In genomic region chr1:42877264-42877663, GRCm38 (mm10) we compare ENCODE assay signal across 16 mouse cellular contexts. TPM values are rescaled to one million over a fixed set of nuclear protein-coding genes. Genes with fewer than 3 reads are reported as not detected.
A peak's percentile ranks its signal among the peaks of the same experiment; 100 is the strongest.
DNase-seq lines count a peak whose midpoint lies in the region; ATAC-seq lines count a peak whose summit lies in the region.
"Had no signal": no experiment of that assay in that cellular context is flagged by ENCODE, and none has a peak within 500 bp of the region (broad histone marks: within the 10 kb centered on the region; RNA-seq: fewer than 3 reads in every experiment).

No protein-coding gene starts in this region.

- peak overlapping the region; percentile 55; the same call in 1 of the 2 replicates for H3K27ac ChIP-seq in forebrain, embryonic 11.5 days (ENCODE audit: low read depth, low read length)
- peak overlapping the region; percentile 58 for H3K27ac ChIP-seq in hindbrain, embryonic 14.5 days
- H3K27ac ChIP-seq in midbrain, embryonic 16.5 days (ENCODE audit: low read length), result peak overlapping the region; percentile 51

- 0 out of 2 replicates have a peak, but pooled peaks cover 2% of the 10 kb centered on the region for H3K4me1 ChIP-seq in forebrain, embryonic 11.5 days (replicated peaks; ENCODE audit: control insufficient read depth, insufficient read depth, low read length)
- H3K4me1 ChIP-seq in hindbrain, embryonic 14.5 days (replicated peaks; ENCODE audit: control insufficient read depth, insufficient read depth, low read length), result peaks cover 19% of the 10 kb centered on the region
- H3K4me1 ChIP-seq in midbrain, embryonic 16.5 days (ENCODE audit: control insufficient read depth, insufficient read depth, low read length), result peaks cover 14% of the 10 kb centered on the region

- no peaks in the 10 kb centered on the region for H3K9me3 ChIP-seq in forebrain, embryonic 11.5 days (ENCODE audit: control insufficient read depth, low read length)
- H3K9me3 ChIP-seq in hindbrain, embryonic 14.5 days (ENCODE audit: control insufficient read depth, low read length), result no peaks in the 10 kb centered on the region
- H3K9me3 ChIP-seq in midbrain, embryonic 16.5 days (replicated peaks; ENCODE audit: control insufficient read depth, low read length, poor library complexity, severe bottlenecking), result no peaks in the 10 kb centered on the region

- WGBS in forebrain, embryonic 11.5 days, result 64% methylated on average over 10 of the region's 10 CpGs
- 19% methylated on average over 10 of the region's 10 CpGs for WGBS in hindbrain, embryonic 14.5 days
- WGBS in midbrain, embryonic 16.5 days, result 18% methylated on average over 10 of the region's 10 CpGs

- H3K4me2 ChIP-seq in forebrain, embryonic 11.5 days (ENCODE audit: low read depth, low read length, severe bottlenecking), result no peak overlapping the region
- peak overlapping the region; percentile 30 for H3K4me2 ChIP-seq in hindbrain, embryonic 14.5 days (replicated peaks)
- H3K4me2 ChIP-seq in midbrain, embryonic 16.5 days (ENCODE audit: low read length), result peak overlapping the region; percentile 39
- H3K4me2 ChIP-seq: liver, embryonic 11.5 days had no signal

- peak; percentile 12 to 13 for DNase-seq in cerebellum, postnatal 10 days
- no peak for DNase-seq in cerebellum, postnatal 36 days
- no peak for DNase-seq in forebrain, embryonic 11.5 days (ENCODE audit: low spot score)
- peak; percentile 76 for DNase-seq in hindbrain, embryonic 14.5 days (ENCODE audit: low spot score)
- DNase-seq in adrenal gland, adult 8-10 months, result no peak
- DNase-seq in right cerebral cortex, postnatal 4 days, result no peak
- no peak for DNase-seq in cerebellum, postnatal 25 days
- DNase-seq: adrenal gland, postnatal 10 days; cerebellum, adult 11 months; lung, postnatal 14 days; right cerebral cortex, adult 18-20 months; thymus, adult 18-20 months had no signal

- H3K27me3 ChIP-seq in forebrain, embryonic 11.5 days (ENCODE audit: control insufficient read depth, insufficient read depth, low read length), result no peaks in the 10 kb centered on the region
- H3K27me3 ChIP-seq in hindbrain, embryonic 14.5 days (ENCODE audit: control insufficient read depth, insufficient read depth, low read length), result no peaks in the 10 kb centered on the region
- H3K27me3 ChIP-seq in midbrain, embryonic 16.5 days (ENCODE audit: control insufficient read depth, insufficient read depth, low read depth, low read length), result no peaks in the 10 kb centered on the region
- H3K27me3 ChIP-seq: Patski had no signal

- no peak overlapping the region; the same call in 1 of the 2 replicates for H3K9ac ChIP-seq in forebrain, embryonic 11.5 days (ENCODE audit: low read length)
- peak overlapping the region; percentile 40; the same call in 1 of the 2 replicates for H3K9ac ChIP-seq in hindbrain, embryonic 14.5 days
- peak overlapping the region; percentile 38; the same call in 1 of the 2 replicates for H3K9ac ChIP-seq in midbrain, embryonic 16.5 days (ENCODE audit: low read depth, low read length)

- no peaks in the 10 kb centered on the region for H3K36me3 ChIP-seq in forebrain, embryonic 11.5 days (ENCODE audit: control insufficient read depth, insufficient read depth, low read length)
- no peaks in the 10 kb centered on the region for H3K36me3 ChIP-seq in hindbrain, embryonic 14.5 days (replicated peaks; ENCODE audit: control insufficient read depth, insufficient read depth)
- H3K36me3 ChIP-seq in midbrain, embryonic 16.5 days (ENCODE audit: control insufficient read depth, insufficient read depth, low read length), result no peaks in the 10 kb centered on the region

- ATAC-seq in forebrain, embryonic 11.5 days (replicated peaks; ENCODE audit: low FRiP score), result peak; percentile 84
- peak; percentile 85 for ATAC-seq in hindbrain, embryonic 14.5 days (ENCODE audit: low FRiP score)
- peak; percentile 93 for ATAC-seq in midbrain, embryonic 16.5 days
- ATAC-seq: intestine, postnatal 0 days; Patski had no signal

- H3K4me3 ChIP-seq in forebrain, embryonic 11.5 days (ENCODE audit: low read depth, low read length), result no peak overlapping the region
- H3K4me3 ChIP-seq in hindbrain, embryonic 14.5 days (replicated peaks; ENCODE audit: low read length), result no peak overlapping the region
- H3K4me3 ChIP-seq in midbrain, embryonic 16.5 days (ENCODE audit: low read depth, low read length), result no peak overlapping the region

RNA-seq across cellular contexts. Expression of gene Mrps9, which starts 26.2 kb away (rescaled TPM):
- polyA plus RNA-seq in forebrain, embryonic 11.5 days (2014; fragmentation: Nextera tagmentation; extraction: Ambion mirVana), result 58.8 and 60.3 TPM in 2 replicates
- polyA plus RNA-seq in hindbrain, embryonic 14.5 days (2014; fragmentation: Nextera tagmentation; extraction: Ambion mirVana), result 29.0 and 36.3 TPM in 2 replicates
- 27.5 and 31.8 TPM in 2 replicates for polyA plus RNA-seq in midbrain, embryonic 16.5 days (2015; fragmentation: Nextera tagmentation; extraction: Ambion mirVana)
- 10 to 100 TPM; 63.9 to 74.0 (median 69.5) TPM for total RNA-seq in adrenal gland, adult 8-10 months (2022)

Comparison
In these comparisons a context has a peak if more than half of its experiments do, and no peak if none do; other contexts are left out.
1. DNase-seq: peak in cerebellum, postnatal 10 days (2 of 2) and hindbrain, embryonic 14.5 days (single experiment); none in cerebellum, postnatal 36 days (0 of 2), forebrain, embryonic 11.5 days (single experiment), adrenal gland, adult 8-10 months (single experiment), right cerebral cortex, postnatal 4 days (single experiment) and cerebellum, postnatal 25 days (0 of 2).
2. Peak in every context shown above with its lines, with median percentiles within 50 percentile points of each other: ATAC-seq and H3K27ac ChIP-seq.